Mouse (Mus musculus) midbrain, postnatal 0 days (tissue): ENCODE data around the gene Gm14322. TPM values are rescaled to one million over a fixed set of nuclear protein-coding genes. Genes with fewer than 3 reads are reported as not detected.
"Not testable (repeated sequence)": the region's sequence is repeated elsewhere in the genome, so short reads cannot be mapped to it uniquely, and the experiment has no call there.

Experiments used
- ATAC-seq: fragments of 200-750 bp; cut with Nextera tagmentation; 2 replicates; pipeline ENCODE4 v1.8.0; 2017; ENCODE audit warnings: moderate number of reproducible peaks, mild to moderate bottlenecking, moderate TSS enrichment, moderate library complexity; ENCODE audit not compliant: low FRiP score
- DNase-seq: peaks from one replicate; pipeline ENCODE4 v3.0.0-alpha.2; 2015; ENCODE audit warnings: low spot score
- H3K27ac ChIP-seq: fragments of 300-500 bp; sonication (generic); 2 replicates; pipeline ENCODE4 v1.5.1; 2014; ENCODE audit warnings: low read depth, mild to moderate bottlenecking, low read length, mixed read lengths
- H3K27me3 ChIP-seq: fragments of 300-500 bp; sonication (generic); 2 replicates; pipeline ENCODE4 v1.6.1; 2014; ENCODE audit warnings: low read length, control low read depth, mixed read lengths; ENCODE audit not compliant: insufficient read depth
- H3K36me3 ChIP-seq: fragments of 300-500 bp; sonication (generic); 2 replicates; pipeline ENCODE4 v1.6.1; 2014; ENCODE audit warnings: low read length, control low read depth, mixed read lengths; ENCODE audit not compliant: insufficient read depth
- H3K4me1 ChIP-seq: fragments of 300-500 bp; sonication (generic); 2 replicates; pipeline ENCODE4 v1.6.1; 2014; ENCODE audit warnings: mild to moderate bottlenecking, control low read depth, antibody characterized with exemption, low read length, mixed read lengths; ENCODE audit not compliant: insufficient read depth
- H3K4me2 ChIP-seq: fragments of 300-500 bp; sonication (generic); 2 replicates; pipeline ENCODE4 v1.6.1; 2014; ENCODE audit warnings: low read depth, mild to moderate bottlenecking, low read length, mixed read lengths; ENCODE audit not compliant: poor library complexity, severe bottlenecking
- H3K4me3 ChIP-seq: fragments of 300-500 bp; sonication (generic); 2 replicates; pipeline ENCODE4 v1.5.1; 2014; ENCODE audit warnings: low read depth, mild to moderate bottlenecking, low read length, moderate library complexity
- H3K9ac ChIP-seq: fragments of 300-500 bp; sonication (generic); replicated peaks from 2 replicates; pipeline ENCODE4 v1.6.1; 2014; ENCODE audit warnings: mild to moderate bottlenecking, low read length, moderate library complexity, mixed read lengths; ENCODE audit not compliant: poor library complexity, severe bottlenecking
- H3K9me3 ChIP-seq: fragments of 300-500 bp; sonication (generic); 2 replicates; pipeline ENCODE4 v1.6.1; 2016; ENCODE audit warnings: low read length, control low read depth
- WGBS: fragments of 180-500 bp; shearing (Covaris S2); extraction: QIAGEN DNeasy Blood & Tissue Kit; methylation state at CpG from one replicate; pipeline ENCODE4 v1.1.7; 2014; 5-methylcytosine and 5-hydroxymethylcytosine counted together
- polyA plus RNA-seq: library from polyadenylated mRNA; unstranded; fragments of >200 nt; fragmentation: Nextera tagmentation; extraction: Ambion mirVana; gene quantifications from 2 replicates; pipeline ENCODE4 v1.2.1, GENCODE M21; 2015
- total RNA-seq: library from RNA; depleted of rRNA; stranded (reverse); fragments of >200 nt; gene quantifications from 2 replicates; pipeline ENCODE4 v1.2.3, GENCODE M21; 2014; rRNA removed

Gm14322 gene
- total RNA-seq (1.8 and 2.6 TPM in 2 replicates), polyA plus RNA-seq (4.6 and 5.7 TPM in 2 replicates)

DNA sequence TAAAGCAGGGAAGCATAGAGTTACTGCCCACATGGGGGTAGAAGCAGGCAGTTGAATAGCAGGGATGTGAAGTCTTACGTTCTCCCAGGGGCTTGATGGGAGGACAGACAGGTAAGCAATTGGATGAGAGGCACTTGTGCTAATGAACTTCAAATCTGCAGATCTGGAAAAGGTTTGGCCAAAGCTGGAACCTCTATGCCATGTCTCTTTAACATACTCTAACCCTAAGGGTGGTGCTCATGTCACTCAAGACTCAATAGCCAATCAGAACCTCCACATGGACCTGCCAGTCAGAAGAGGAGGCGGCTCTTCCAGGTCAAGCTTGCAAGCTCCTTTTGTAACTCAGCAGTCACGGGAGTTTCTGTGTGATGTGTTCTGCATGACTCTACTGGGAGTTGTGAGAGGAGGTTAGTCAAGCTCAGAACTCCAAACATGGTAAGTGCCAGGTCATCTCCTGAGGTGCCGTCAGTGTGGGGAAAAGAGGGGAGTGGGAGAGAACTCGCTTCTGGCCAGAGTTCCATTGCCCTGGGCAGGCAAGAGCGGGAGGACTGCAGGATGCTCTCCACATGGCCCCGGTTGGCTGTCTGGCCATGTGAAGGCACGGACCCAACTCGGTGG, at the start of gene Gm14322:
Gm14322 (plus strand) TSS at position 348 of the 618 bp plus-strand sequence.
- not testable (repeated sequence) for H3K27me3 ChIP-seq, H3K4me1 ChIP-seq, H3K9me3 ChIP-seq, H3K27ac ChIP-seq, H3K36me3 ChIP-seq, ATAC-seq, H3K9ac ChIP-seq
- 27% methylated on average over 9 of the region's 9 CpGs for WGBS
- DNase-seq: peak; percentile 2
- Histone ChIP-seq H3K4me3 (peak within 1 kb of the TSS; percentile 25), H3K4me2 (peak within 1 kb of the TSS; percentile 12; the same call in 1 of the 2 replicates)

DNA sequence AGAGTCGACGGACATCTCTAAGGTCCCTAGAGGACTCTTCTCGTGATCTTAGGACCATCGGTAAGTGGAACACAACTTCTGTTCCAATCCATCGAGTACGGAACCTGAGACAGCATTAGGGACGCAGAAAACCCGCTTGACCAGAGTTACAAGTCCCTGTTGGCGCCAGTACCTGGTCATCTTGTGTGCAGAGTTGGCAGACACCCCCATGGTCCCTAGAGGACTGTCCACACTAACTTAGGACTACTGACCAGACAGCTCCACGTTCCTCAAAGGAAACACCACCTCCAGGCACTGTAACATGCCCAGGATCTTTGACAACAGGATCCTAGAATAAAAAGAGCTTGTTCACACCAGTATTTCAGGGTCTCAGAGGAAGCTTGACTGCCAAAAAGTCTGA, 17.6 kb upstream of the Gm14322 start:
- H3K4me1 ChIP-seq, H3K4me3 ChIP-seq, H3K27me3 ChIP-seq, H3K9me3 ChIP-seq, ATAC-seq, H3K36me3 ChIP-seq, DNase-seq, H3K4me2 ChIP-seq, H3K9ac ChIP-seq, H3K27ac ChIP-seq: not testable (repeated sequence)
- 78% methylated on average over 4 of the region's 10 CpGs for WGBS

GRCm38 (mm10) chr2:177787351-177787750, 28.3 kb downstream of the Gm14322 start:
- ATAC-seq, H3K9me3 ChIP-seq, DNase-seq, H3K4me1 ChIP-seq, H3K27me3 ChIP-seq, H3K4me3 ChIP-seq, H3K36me3 ChIP-seq, H3K27ac ChIP-seq, H3K9ac ChIP-seq, H3K4me2 ChIP-seq: not testable (repeated sequence)
- WGBS: 65% methylated on average over 1 of the region's 1 CpGs

DNA sequence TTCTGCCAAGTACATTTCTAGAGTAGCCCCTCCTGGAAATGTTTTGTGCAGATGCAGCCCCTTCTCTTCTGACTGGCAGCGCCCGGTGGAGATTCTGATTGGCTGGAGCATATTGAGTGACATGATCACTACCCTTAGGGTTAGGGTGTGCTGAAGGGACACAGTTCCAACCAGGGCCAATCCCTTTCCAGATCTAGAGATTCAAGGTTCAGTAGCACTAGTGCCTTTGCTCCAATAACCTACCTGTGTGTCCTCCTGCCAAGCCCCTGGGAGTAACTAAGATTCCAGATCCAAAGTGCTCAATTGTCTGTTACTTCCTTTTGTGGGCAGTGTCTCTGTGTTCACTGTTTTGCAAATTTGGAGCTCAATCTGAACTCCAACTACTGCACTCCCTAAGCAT, 47.1 kb downstream of the Gm14322 start:
- not testable (repeated sequence) for H3K27ac ChIP-seq, H3K36me3 ChIP-seq, H3K4me3 ChIP-seq, DNase-seq, H3K9ac ChIP-seq, H3K4me1 ChIP-seq, H3K9me3 ChIP-seq, H3K4me2 ChIP-seq, H3K27me3 ChIP-seq, ATAC-seq
- no CpG with 5 or more reads among the region's 2 CpGs for WGBS

Other genes with a start within 250 kb of the Gm14322 start
- not detected in 2 replicates for gene Gm14406, start 181.1 kb upstream of the Gm14322 start, total RNA-seq
- gene Gm14406, start 181.1 kb upstream of the Gm14322 start, polyA plus RNA-seq: not detected in 2 replicates
- 69.3 and 150 TPM in 2 replicates for gene Gm14325, start 81.0 kb downstream of the Gm14322 start, total RNA-seq
- 33.7 and 44.7 TPM in 2 replicates for gene Gm14325, start 81.0 kb downstream of the Gm14322 start, polyA plus RNA-seq
- 1.9 and 3.3 TPM in 2 replicates for gene Gm14327, start 137.8 kb downstream of the Gm14322 start, total RNA-seq
- gene Gm14327, start 137.8 kb downstream of the Gm14322 start, polyA plus RNA-seq: 2.6 and 4.1 TPM in 2 replicates
- not detected in 2 replicates for gene Zfp972, start 166.3 kb downstream of the Gm14322 start, total RNA-seq
- gene Zfp972, start 166.3 kb downstream of the Gm14322 start, polyA plus RNA-seq: 0.33 and 1.00 TPM in 2 replicates
- 11.0 and 17.3 TPM in 2 replicates for gene Gm14326, start 198.0 kb downstream of the Gm14322 start, total RNA-seq
- gene Gm14326, start 198.0 kb downstream of the Gm14322 start, polyA plus RNA-seq: 15.3 and 15.9 TPM in 2 replicates